Comparison of ENCODE assay signal across 8 mouse cellular contexts in genomic region chr14:52196230-52197155, GRCm38 (mm10). TPM values are rescaled to one million over a fixed set of nuclear protein-coding genes. Genes with fewer than 3 reads are reported as not detected.
A peak's percentile ranks its signal among the peaks of the same experiment; 100 is the strongest.
DNase-seq lines count a peak whose midpoint lies in the region; ATAC-seq and TF ChIP-seq lines count a peak whose summit lies in the region.

No protein-coding gene starts in this region.

- no peaks in the 10 kb centered on the region for H3K4me1 ChIP-seq in hindbrain, embryonic 11.5 days (replicated peaks; ENCODE audit: control insufficient read depth, insufficient read depth, low read length)
- H3K4me1 ChIP-seq in liver, postnatal 0 days (ENCODE audit: insufficient read depth) = peaks cover 17% of the 10 kb centered on the region
- H3K4me1 ChIP-seq in stomach, embryonic 16.5 days (ENCODE audit: control insufficient read depth, insufficient read depth, low read length) = peaks cover 13% of the 10 kb centered on the region

- H3K27me3 ChIP-seq in hindbrain, embryonic 11.5 days (ENCODE audit: control insufficient read depth, insufficient read depth, low read length) = no peaks in the 10 kb centered on the region
- H3K27me3 ChIP-seq in liver, postnatal 0 days (ENCODE audit: insufficient read depth, low read length) = no peaks in the 10 kb centered on the region
- H3K27me3 ChIP-seq in stomach, embryonic 16.5 days (ENCODE audit: control insufficient read depth, insufficient read depth, low read length) = no peaks in the 10 kb centered on the region

- WGBS in hindbrain, embryonic 11.5 days = 2% methylated on average over 34 of the region's 59 CpGs
- under 1% methylated on average over 56 of the region's 59 CpGs for WGBS in liver, postnatal 0 days (ENCODE audit: insufficient replicate concordance)
- under 1% methylated on average over 59 of the region's 59 CpGs for WGBS in stomach, embryonic 16.5 days

- no peak for TF ChIP-seq CTCF in liver, postnatal 0 days (IDR thresholded peaks at IDR 0.05; ENCODE audit: low read depth)

- peak overlapping the region; percentile 95 for H3K4me3 ChIP-seq in hindbrain, embryonic 11.5 days (ENCODE audit: low read depth, low read length)
- peak overlapping the region; percentile 89 for H3K4me3 ChIP-seq in liver, postnatal 0 days (ENCODE audit: low read depth, low read length)
- peak overlapping the region; percentile 96 for H3K4me3 ChIP-seq in stomach, embryonic 16.5 days (replicated peaks; ENCODE audit: low read length)

- H3K27ac ChIP-seq in hindbrain, embryonic 11.5 days (ENCODE audit: low read depth, low read length) = peak overlapping the region; percentile 96
- peak overlapping the region; percentile 100 for H3K27ac ChIP-seq in liver, postnatal 0 days (ENCODE audit: low read depth)
- H3K27ac ChIP-seq in stomach, embryonic 16.5 days (ENCODE audit: low read length) = peak overlapping the region; percentile 99

- TF ChIP-seq EP300 in liver, postnatal 0 days (IDR thresholded peaks at IDR 0.05; ENCODE audit: low read depth) = no peak

- peak overlapping the region; percentile 75 for H3K4me2 ChIP-seq in hindbrain, embryonic 11.5 days (replicated peaks; ENCODE audit: low read depth, low read length)
- H3K4me2 ChIP-seq in liver, postnatal 0 days (ENCODE audit: low read depth, low read length) = peak overlapping the region; percentile 68
- peak overlapping the region; percentile 77 for H3K4me2 ChIP-seq in stomach, embryonic 16.5 days (ENCODE audit: low read depth, low read length)

- ATAC-seq in hindbrain, embryonic 11.5 days (ENCODE audit: low FRiP score) = peak; percentile 35; the same call in 1 of the 2 replicates
- peak; percentile 44 for ATAC-seq in liver, postnatal 0 days
- ATAC-seq in stomach, embryonic 16.5 days (ENCODE audit: insufficient read depth, low FRiP score) = peak; percentile 11; the same call in 1 of the 2 replicates

- peak overlapping the region; percentile 97 for H3K9ac ChIP-seq in hindbrain, embryonic 11.5 days (ENCODE audit: low read depth, low read length)
- H3K9ac ChIP-seq in liver, postnatal 0 days (replicated peaks) = peak overlapping the region; percentile 96
- peak overlapping the region; percentile 97 for H3K9ac ChIP-seq in stomach, embryonic 16.5 days (ENCODE audit: low read length)

- H3K9me3 ChIP-seq in hindbrain, embryonic 11.5 days (ENCODE audit: control insufficient read depth, low read length) = no peaks in the 10 kb centered on the region
- H3K9me3 ChIP-seq in liver, postnatal 0 days (ENCODE audit: low read length) = no peaks in the 10 kb centered on the region
- H3K9me3 ChIP-seq in stomach, embryonic 16.5 days (replicated peaks; ENCODE audit: control insufficient read depth, low read length) = no peaks in the 10 kb centered on the region

- DNase-seq in layer of hippocampus, postnatal 25 days (ENCODE audit: extremely low spot score in 1 of 2, low spot score in 1 of 2) = peak; percentile 11 to 15
- no peak for DNase-seq in layer of hippocampus, adult 9-11 months
- peak; percentile 23 for DNase-seq in ES-CJ7 (ENCODE audit: low read depth, low spot score)
- DNase-seq in c-Kit-positive CD71-positive TER-119-positive erythroid progenitor cells, embryonic 14.5 days (ENCODE audit: low spot score) = peak; percentile 29
- DNase-seq in hindbrain, embryonic 11.5 days (ENCODE audit: low spot score) = peak; percentile 46
- DNase-seq in liver, postnatal 0 days = no peak
- DNase-seq in urinary bladder, postnatal 25 days (ENCODE audit: low spot score) = no peak

- peaks cover 7% of the 10 kb centered on the region; the same call in 1 of the 2 replicates for H3K36me3 ChIP-seq in hindbrain, embryonic 11.5 days (ENCODE audit: control insufficient read depth, insufficient read depth, low read length)
- H3K36me3 ChIP-seq in liver, postnatal 0 days (replicated peaks; ENCODE audit: insufficient read depth, low read length) = peaks cover 27% of the 10 kb centered on the region
- H3K36me3 ChIP-seq in stomach, embryonic 16.5 days (ENCODE audit: control insufficient read depth, insufficient read depth, low read length) = peaks cover 15% of the 10 kb centered on the region

RNA-seq across cellular contexts. Expression of gene Supt16, which starts 0.7 kb away (rescaled TPM):
- total RNA-seq in layer of hippocampus, postnatal 25 days (2021) = 10 to 100 TPM; 50.2 to 50.9 TPM
- 84.2 and 128 TPM in 2 replicates for polyA plus RNA-seq in hindbrain, embryonic 11.5 days (2014; fragmentation: Nextera tagmentation; extraction: Ambion mirVana)
- 15.7 and 18.0 TPM in 2 replicates for polyA plus RNA-seq in liver, postnatal 0 days (2015; fragmentation: Nextera tagmentation; extraction: Ambion mirVana)
- polyA plus RNA-seq in stomach, embryonic 16.5 days (2015; fragmentation: Nextera tagmentation; extraction: Ambion mirVana) = 39.8 and 40.7 TPM in 2 replicates

Comparison
In these comparisons a context has a peak if more than half of its experiments do, and no peak if none do; other contexts are left out.
1. DNase-seq: peak in layer of hippocampus, postnatal 25 days (2 of 2), ES-CJ7 (single experiment), c-Kit-positive CD71-positive TER-119-positive erythroid progenitor cells, embryonic 14.5 days (single experiment) and hindbrain, embryonic 11.5 days (single experiment); none in layer of hippocampus, adult 9-11 months (single experiment), liver, postnatal 0 days (single experiment) and urinary bladder, postnatal 25 days (single experiment).
2. Peak in every context shown above with its lines, with median percentiles within 50 percentile points of each other: ATAC-seq, H3K27ac ChIP-seq, H3K4me2 ChIP-seq, H3K4me3 ChIP-seq and H3K9ac ChIP-seq.